In the genomic region with DNA sequence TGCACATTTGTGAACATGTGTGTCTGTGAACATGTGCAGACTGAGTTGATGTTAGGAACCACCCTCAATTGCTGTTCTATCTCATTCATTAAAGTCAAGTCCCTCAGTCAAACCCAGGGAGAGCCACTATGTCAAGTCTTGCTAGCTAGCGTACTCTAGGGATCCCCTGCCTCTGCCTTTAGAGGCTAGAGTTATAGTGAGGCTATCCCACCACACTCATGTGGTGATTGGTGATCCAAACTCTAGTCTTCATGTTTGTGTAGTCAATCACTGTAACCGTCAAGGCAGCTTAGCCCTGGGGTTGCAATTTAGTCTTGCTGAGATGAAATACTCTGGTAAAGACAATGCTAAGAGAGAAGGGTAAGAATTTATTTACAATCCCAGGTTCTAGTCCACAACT, we compare ENCODE assay signal across 17 mouse cellular contexts.
"Had no signal": no experiment of that assay in that cellular context is flagged by ENCODE, and none has a peak within 500 bp of the region (broad histone marks: within the 10 kb centered on the region; RNA-seq: fewer than 3 reads in every experiment).

No protein-coding gene starts in this region.

- H3K9me3 ChIP-seq: neural tube, embryonic 13.5 days; neural tube, embryonic 15.5 days; stomach, embryonic 15.5 days had no signal

- H3K4me3 ChIP-seq: neural tube, embryonic 12.5 days; neural tube, embryonic 13.5 days; neural tube, embryonic 15.5 days; stomach, embryonic 15.5 days had no signal

- H3K27me3 ChIP-seq: neural tube, embryonic 12.5 days; neural tube, embryonic 13.5 days; neural tube, embryonic 15.5 days; stomach, embryonic 15.5 days had no signal

- H3K4me2 ChIP-seq: neural tube, embryonic 12.5 days; neural tube, embryonic 13.5 days; neural tube, embryonic 15.5 days; stomach, embryonic 15.5 days had no signal

- H3K36me3 ChIP-seq: neural tube, embryonic 12.5 days; neural tube, embryonic 13.5 days; neural tube, embryonic 15.5 days; stomach, embryonic 15.5 days had no signal

- H3K27ac ChIP-seq: neural tube, embryonic 12.5 days; neural tube, embryonic 13.5 days; neural tube, embryonic 15.5 days; stomach, embryonic 15.5 days; stomach, postnatal 0 days had no signal

- H3K4me1 ChIP-seq: neural tube, embryonic 15.5 days; stomach, embryonic 15.5 days had no signal

- DNase-seq: retina, postnatal 1 day; right cerebral cortex, adult 18-20 months; right cerebral cortex, postnatal 14 days; right cerebral cortex, postnatal 25 days; right cerebral cortex, postnatal 4 days; spleen, adult 18-20 months; thymus, adult 18-20 months; thymus, adult 2 months; thymus, postnatal 14 days; thymus, postnatal 25 days; thymus, postnatal 36 days; thymus, postnatal 4 days had no signal
